Mouse (Mus musculus): ENCODE measurements around the gene Cux1. TPM values are rescaled to one million over a fixed set of nuclear protein-coding genes. Genes with fewer than 3 reads are reported as not detected.

Gene Cux1
- total and polyA plus RNA-seq, 3 experiments = 46.8 to 101 (median 85.8) TPM

GRCm38 (mm10) chr5:136258919-136259318 is 308.4 kb downstream of the Cux1 start:
- TF ChIP-seq CTCF (IDR thresholded peaks at IDR 0.05) = peak; percentile 93
- TF ChIP-seq EP300 (IDR thresholded peaks at IDR 0.05; ENCODE audit: insufficient read depth, low read depth, low read length) = 0 out of 2 replicates have a peak, but pooled peaks have one; percentile 35
- TF ChIP-seq POLR2A (IDR thresholded peaks at IDR 0.05; ENCODE audit: insufficient read depth, low read depth, low read length) = no peak
- intact Hi-C loops (cut with DNase I) = loop anchor here (1.0 to 2.0 kb wide), 4 partner anchors 364 to 496 kb away; no protein-coding TSS in a partner anchor
- no peak overlapping the region for H3K27ac ChIP-seq
- no peaks in the 10 kb centered on the region for H3K79me2 ChIP-seq (replicated peaks; ENCODE audit: control insufficient read depth, insufficient read depth, low read length)
- WGBS = 31% methylated on average over 6 of the region's 6 CpGs
- H3K27me3 ChIP-seq (ENCODE audit: control insufficient read depth, insufficient read depth, low read length) = no peaks in the 10 kb centered on the region
- H3K4me1 ChIP-seq (ENCODE audit: control insufficient read depth, insufficient read depth, low read length) = no peaks in the 10 kb centered on the region
- no peaks in the 10 kb centered on the region for H3K36me3 ChIP-seq (ENCODE audit: control insufficient read depth, insufficient read depth, low read length)
- H3K9ac ChIP-seq (ENCODE audit: low read depth, low read length) = no peak overlapping the region
- H3K4me3 ChIP-seq = no peak overlapping the region
- DNase-seq = peak; percentile 52 to 70

GRCm38 (mm10) chr5:136252899-136253298 is 314.4 kb downstream of the Cux1 start:
- H3K27me3 ChIP-seq (ENCODE audit: control insufficient read depth, insufficient read depth, low read length) = no peaks in the 10 kb centered on the region
- H3K27ac ChIP-seq = no peak overlapping the region
- no peak overlapping the region for H3K9ac ChIP-seq (ENCODE audit: low read depth, low read length)
- no peaks in the 10 kb centered on the region for H3K79me2 ChIP-seq (replicated peaks; ENCODE audit: control insufficient read depth, insufficient read depth, low read length)
- WGBS = 15% methylated on average over 17 of the region's 17 CpGs
- no peak for TF ChIP-seq POLR2A (IDR thresholded peaks at IDR 0.05; ENCODE audit: insufficient read depth, low read depth, low read length)
- peak; percentile 96 for TF ChIP-seq CTCF (IDR thresholded peaks at IDR 0.05)
- 0 out of 2 replicates have a peak, but pooled peaks have one; percentile 62 for TF ChIP-seq EP300 (IDR thresholded peaks at IDR 0.05; ENCODE audit: insufficient read depth, low read depth, low read length)
- no peaks in the 10 kb centered on the region for H3K36me3 ChIP-seq (ENCODE audit: control insufficient read depth, insufficient read depth, low read length)
- peak; percentile 76 to 82 for DNase-seq
- intact Hi-C loops (cut with DNase I) = loop anchor here (1.0 to 2.0 kb wide), 2 partner anchors 51 to 118 kb away; no protein-coding TSS in a partner anchor
- H3K4me3 ChIP-seq = no peak overlapping the region
- no peaks in the 10 kb centered on the region for H3K4me1 ChIP-seq (ENCODE audit: control insufficient read depth, insufficient read depth, low read length)

DNA sequence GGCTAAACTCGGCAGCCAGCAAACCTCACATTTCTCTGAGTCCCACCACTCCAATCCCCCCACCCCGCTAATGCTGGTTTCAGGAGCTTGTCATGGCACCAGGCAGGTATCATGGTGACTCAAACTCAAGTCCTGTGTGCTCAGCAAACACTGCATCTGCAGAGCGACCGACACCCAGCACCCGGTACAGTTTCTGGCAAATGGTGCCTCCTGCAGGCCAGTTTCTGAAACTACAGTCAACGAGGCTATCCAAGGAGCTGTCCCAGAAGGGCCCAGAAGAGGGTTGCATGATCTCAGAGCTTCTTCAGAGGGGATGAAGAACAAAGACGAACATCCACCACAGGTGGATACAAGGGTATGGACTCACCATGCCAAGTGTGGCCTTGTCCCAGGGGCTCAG is 316.3 kb downstream of the Cux1 start:
- Histone ChIP-seq H3K4me1 (ENCODE audit: control insufficient read depth, insufficient read depth, low read length) (no peaks in the 10 kb centered on the region), H3K9ac (ENCODE audit: low read depth, low read length) (no peak overlapping the region), H3K27ac (no peak overlapping the region), H3K4me3 (no peak overlapping the region), H3K36me3 (ENCODE audit: control insufficient read depth, insufficient read depth, low read length) (no peaks in the 10 kb centered on the region), H3K27me3 (ENCODE audit: control insufficient read depth, insufficient read depth, low read length) (no peaks in the 10 kb centered on the region), H3K79me2 (replicated peaks; ENCODE audit: control insufficient read depth, insufficient read depth, low read length) (no peaks in the 10 kb centered on the region)
- peak in 1 of 2 experiments; percentile 42 for DNase-seq
- TF ChIP-seq POLR2A (IDR thresholded peaks at IDR 0.05; ENCODE audit: insufficient read depth, low read depth, low read length) (no peak), EP300 (IDR thresholded peaks at IDR 0.05; ENCODE audit: insufficient read depth, low read depth, low read length) (no peak), CTCF (IDR thresholded peaks at IDR 0.05) (peak; percentile 64)
- 59% methylated on average over 7 of the region's 7 CpGs for WGBS
- intact Hi-C loops (cut with DNase I) = no loop called here

DNA sequence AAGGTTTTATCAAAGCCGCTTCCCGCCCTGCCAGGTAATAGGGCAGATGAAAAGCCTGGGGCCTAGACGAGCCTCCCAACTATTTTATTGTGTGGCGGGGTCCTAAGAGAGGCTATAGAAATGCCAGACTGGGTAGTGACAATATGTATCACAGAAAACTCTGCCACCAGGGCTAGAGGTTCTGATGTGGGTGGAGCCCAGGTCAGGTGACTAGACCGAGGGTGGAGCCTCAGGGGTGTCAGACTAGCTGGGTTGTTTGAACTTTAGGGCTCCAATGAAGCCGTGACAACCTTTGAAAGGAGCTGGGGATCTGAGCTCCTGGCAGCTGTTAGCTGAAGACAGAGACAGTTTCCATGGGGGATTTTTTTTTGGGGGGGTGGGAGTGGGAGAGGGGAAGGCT is 318.8 kb downstream of the Cux1 start:
- DNase-seq = no peak
- H3K79me2 ChIP-seq (replicated peaks; ENCODE audit: control insufficient read depth, insufficient read depth, low read length) = no peaks in the 10 kb centered on the region
- no peak for TF ChIP-seq CTCF (IDR thresholded peaks at IDR 0.05)
- TF ChIP-seq EP300 (IDR thresholded peaks at IDR 0.05; ENCODE audit: insufficient read depth, low read depth, low read length) = no peak
- no peak for TF ChIP-seq POLR2A (IDR thresholded peaks at IDR 0.05; ENCODE audit: insufficient read depth, low read depth, low read length)
- no peak overlapping the region for H3K9ac ChIP-seq (ENCODE audit: low read depth, low read length)
- H3K4me3 ChIP-seq = no peak overlapping the region
- peaks cover 2% of the 10 kb centered on the region; the same call in 1 of the 2 replicates for H3K4me1 ChIP-seq (ENCODE audit: control insufficient read depth, insufficient read depth, low read length)
- H3K36me3 ChIP-seq (ENCODE audit: control insufficient read depth, insufficient read depth, low read length) = no peaks in the 10 kb centered on the region
- no peaks in the 10 kb centered on the region for H3K27me3 ChIP-seq (ENCODE audit: control insufficient read depth, insufficient read depth, low read length)
- intact Hi-C loops (cut with DNase I) = no loop called here
- no peak overlapping the region for H3K27ac ChIP-seq
- WGBS = 82% methylated on average over 6 of the region's 6 CpGs

DNA sequence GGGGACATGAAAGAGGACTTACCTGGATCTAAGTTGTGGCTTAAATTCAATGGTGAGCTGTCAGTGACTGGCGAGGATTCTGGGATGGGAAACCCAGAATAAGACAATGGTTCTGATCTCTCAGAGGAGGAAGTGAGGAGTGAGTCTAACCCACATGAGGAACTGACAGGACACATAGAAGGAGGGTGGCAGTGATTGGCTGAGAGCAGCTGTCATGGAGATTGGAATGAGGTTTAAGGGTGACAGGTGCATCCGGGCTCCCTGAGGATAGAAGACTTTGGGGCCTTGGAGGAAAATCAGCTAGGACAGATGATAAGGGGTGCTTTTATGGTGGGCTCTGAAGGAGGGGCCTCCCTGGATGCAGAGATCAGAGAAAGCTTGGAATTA is 320.8 kb downstream of the Cux1 start, which contains the start of gene Sh2b2:
Sh2b2 (minus strand) TSS at position 105 of the 387 bp plus-strand sequence.
- TF ChIP-seq EP300 (IDR thresholded peaks at IDR 0.05; ENCODE audit: insufficient read depth, low read depth, low read length) (no peak), POLR2A (IDR thresholded peaks at IDR 0.05; ENCODE audit: insufficient read depth, low read depth, low read length) (no peak), CTCF (IDR thresholded peaks at IDR 0.05) (no peak)
- Histone ChIP-seq H3K27ac (peak within 1 kb of the TSS; percentile 72), H3K79me2 (replicated peaks; ENCODE audit: control insufficient read depth, insufficient read depth, low read length) (no peaks in the 10 kb centered on the region), H3K27me3 (ENCODE audit: control insufficient read depth, insufficient read depth, low read length) (no peaks in the 10 kb centered on the region; the same call in 1 of the 2 replicates), H3K36me3 (ENCODE audit: control insufficient read depth, insufficient read depth, low read length) (no peaks in the 10 kb centered on the region), H3K9ac (ENCODE audit: low read depth, low read length) (no peak within 1 kb of the TSS; the same call in 1 of the 2 replicates), H3K4me1 (ENCODE audit: control insufficient read depth, insufficient read depth, low read length) (peaks cover 2% of the 10 kb centered on the region; the same call in 1 of the 2 replicates), H3K4me3 (peak within 1 kb of the TSS; percentile 74)
- 73% methylated on average over 2 of the region's 2 CpGs for WGBS
- intact Hi-C loops (cut with DNase I) = no loop called here
- DNase-seq = no peak
